Mouse (Mus musculus) thymus, adult 2 months (tissue): ENCODE data around the gene Smu1. TPM values are rescaled to one million over a fixed set of nuclear protein-coding genes. Genes with fewer than 3 reads are reported as not detected.
"Not testable (repeated sequence)": the region's sequence is repeated elsewhere in the genome, so short reads cannot be mapped to it uniquely, and the experiment has no call there.

Experiments used
- DNase-seq: peaks from one replicate; pipeline ENCODE4 v3.0.0; 2021
- H3K27ac ChIP-seq: fragments of 200-500 bp; 2 replicates; pipeline ENCODE4 v1.5.1; 2012; ENCODE audit warnings: low read length, control low read depth; ENCODE audit not compliant: control insufficient read depth, insufficient read depth
- H3K27me3 ChIP-seq: fragments of 200-500 bp; 2 replicates; pipeline ENCODE4 v1.6.1; 2012; ENCODE audit warnings: mild to moderate bottlenecking, low read length, moderate library complexity, mixed read lengths; ENCODE audit not compliant: control insufficient read depth, insufficient read depth
- H3K36me3 ChIP-seq: fragments of 200-500 bp; 2 replicates; pipeline ENCODE4 v1.6.1; 2012; ENCODE audit warnings: mild to moderate bottlenecking, low read length, moderate library complexity; ENCODE audit not compliant: control insufficient read depth, insufficient read depth
- H3K4me1 ChIP-seq: fragments of 200-500 bp; replicated peaks from 2 replicates; pipeline ENCODE4 v1.6.1; 2012; ENCODE audit warnings: low read length; ENCODE audit not compliant: control insufficient read depth, insufficient read depth
- H3K4me3 ChIP-seq: fragments of 200-500 bp; 2 replicates; pipeline ENCODE4 v1.5.1; 2012; ENCODE audit warnings: mild to moderate bottlenecking, low read length, control low read depth, moderate library complexity; ENCODE audit not compliant: control insufficient read depth, insufficient read depth
- CTCF ChIP-seq: fragments of 200-500 bp; IDR thresholded peaks from 2 replicates; pipeline ENCODE4 v1.5.1; 2012; ENCODE audit warnings: mild to moderate bottlenecking, control low read depth, low read length, moderate library complexity, borderline replicate concordance; ENCODE audit not compliant: control insufficient read depth, poor library complexity, insufficient read depth; ENCODE audit errors: extremely low read depth
- POLR2A ChIP-seq: fragments of 200-500 bp; IDR thresholded peaks from 2 replicates; pipeline ENCODE4 v1.6.1; 2012; ENCODE audit warnings: mild to moderate bottlenecking, low read length, control low read depth, moderate library complexity; ENCODE audit not compliant: control insufficient read depth, poor library complexity, insufficient read depth; ENCODE audit errors: extremely low read depth
- WGBS: fragments of 180-500 bp; shearing (Covaris S2); methylation state at CpG from one replicate; pipeline ENCODE4 v1.1.7; 2018; 5-methylcytosine and 5-hydroxymethylcytosine counted together
- polyA plus RNA-seq: library from polyadenylated mRNA; depleted of rRNA; stranded (reverse); fragments of >200 nt; gene quantifications from 2 replicates; pipeline ENCODE4 v1.2.3, GENCODE M21; 2012; rRNA removed

The Smu1 gene
- polyA plus RNA-seq: 34.9 and 36.7 TPM in 2 replicates

GRCm38 (mm10) chr4:40757780-40758420 is at the start of gene Smu1:
Gene Smu1 (minus strand): TSS chr4:40757923.
- peak within 1 kb of the TSS; percentile 54 for H3K4me3 ChIP-seq
- peak; percentile 64 for TF ChIP-seq POLR2A
- TF ChIP-seq CTCF: peak; percentile 17; the same call in 1 of the 2 replicates
- WGBS: under 1% methylated on average over 40 of the region's 40 CpGs
- H3K4me1 ChIP-seq: peaks cover 10% of the 10 kb centered on the region
- no peak within 1 kb of the TSS for H3K27ac ChIP-seq
- no peaks in the 10 kb centered on the region for H3K27me3 ChIP-seq
- peaks cover 23% of the 10 kb centered on the region for H3K36me3 ChIP-seq
- DNase-seq: peak; percentile 97

- no peak for TF ChIP-seq POLR2A
- TF ChIP-seq CTCF: no peak
- Histone ChIP-seq H3K36me3 (peaks cover 47% of the 10 kb centered on the region), H3K27ac (no peak overlapping the region), H3K27me3 (no peaks in the 10 kb centered on the region), H3K4me3 (no peak overlapping the region), H3K4me1 (no peaks in the 10 kb centered on the region)
- DNase-seq: no peak
- WGBS: 96% methylated on average over 4 of the region's 4 CpGs
Observed at GRCm38 (mm10) chr4:40807382-40807781, 49.7 kb upstream of the Smu1 start.

- 97% methylated on average over 8 of the region's 8 CpGs for whole genome bisulfite sequencing
- DNase-seq: no peak
- Histone ChIP-seq H3K27ac (no peak overlapping the region), H3K4me1 (no peaks in the 10 kb centered on the region), H3K36me3 (peaks cover 36% of the 10 kb centered on the region), H3K27me3 (no peaks in the 10 kb centered on the region), H3K4me3 (no peak overlapping the region)
- TF ChIP-seq POLR2A (no peak), CTCF (no peak)
Observed at GRCm38 (mm10) chr4:40805401-40805800, 47.7 kb upstream of the Smu1 start.

- H3K4me3 ChIP-seq: no peak overlapping the region
- no peak overlapping the region for H3K27ac ChIP-seq
- no peaks in the 10 kb centered on the region for H3K4me1 ChIP-seq
- DNase-seq: no peak
- peaks cover 26% of the 10 kb centered on the region for H3K36me3 ChIP-seq
- 98% methylated on average over 3 of the region's 3 CpGs for WGBS
- TF ChIP-seq POLR2A (no peak), CTCF (no peak)
- no peaks in the 10 kb centered on the region for H3K27me3 ChIP-seq
Observed at GRCm38 (mm10) chr4:40802787-40803186, 45.1 kb upstream of the Smu1 start.

- no peak for DNase-seq
- no peak overlapping the region for H3K4me3 ChIP-seq
- 95% methylated on average over 4 of the region's 4 CpGs for WGBS
- peaks cover 18% of the 10 kb centered on the region for H3K36me3 ChIP-seq
- TF ChIP-seq CTCF (no peak), POLR2A (no peak)
- no peaks in the 10 kb centered on the region for H3K27me3 ChIP-seq
- no peak overlapping the region for H3K27ac ChIP-seq
- H3K4me1 ChIP-seq: no peaks in the 10 kb centered on the region
Observed at GRCm38 (mm10) chr4:40801908-40802307, 44.2 kb upstream of the Smu1 start.

- Histone ChIP-seq H3K27ac (no peak overlapping the region), H3K27me3 (no peaks in the 10 kb centered on the region), H3K4me1 (no peaks in the 10 kb centered on the region), H3K4me3 (no peak overlapping the region), H3K36me3 (peaks cover 11% of the 10 kb centered on the region)
- 96% methylated on average over 3 of the region's 3 CpGs for WGBS
- DNase-seq: no peak
- no peak for TF ChIP-seq CTCF
- no peak for TF ChIP-seq POLR2A
Observed at GRCm38 (mm10) chr4:40800873-40801272, 43.1 kb upstream of the Smu1 start.

GRCm38 (mm10) chr4:40798833-40799555 is 41.3 kb upstream of the Smu1 start:
- not testable (repeated sequence) for H3K27me3 ChIP-seq, DNase-seq, H3K4me3 ChIP-seq, H3K4me1 ChIP-seq, H3K36me3 ChIP-seq, H3K27ac ChIP-seq
- 92% methylated on average over 2 of the region's 2 CpGs for WGBS
